Mouse (Mus musculus): ENCODE results near the gene Mpnd.

The Mpnd gene

DNA sequence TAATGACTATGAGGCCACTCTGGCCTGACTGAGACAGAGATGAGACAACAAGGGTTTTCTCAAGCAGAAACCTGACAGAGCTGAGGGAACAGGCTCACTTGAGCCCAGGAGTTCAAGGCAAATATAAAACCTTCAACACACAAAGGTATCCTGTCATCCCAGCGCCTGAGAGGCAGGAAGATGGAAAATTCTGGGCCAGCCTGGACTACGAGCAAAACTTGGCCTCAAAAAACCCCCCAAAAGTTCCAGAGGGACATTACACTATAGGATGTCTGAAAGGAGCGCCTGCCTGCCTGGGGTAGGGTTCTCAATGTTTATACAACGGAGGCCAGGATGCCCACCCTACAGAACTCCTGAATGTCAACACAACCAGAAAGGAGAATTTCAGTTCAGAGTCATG lies 29.7 kb downstream of the Mpnd start:
- CTCF ChIA-PET, result interaction anchor here in 1 of 4 experiments (1.3 kb wide), 1 partner anchor 26 kb away, joined by 6 read pairs; no protein-coding TSS in a partner anchor

DNA sequence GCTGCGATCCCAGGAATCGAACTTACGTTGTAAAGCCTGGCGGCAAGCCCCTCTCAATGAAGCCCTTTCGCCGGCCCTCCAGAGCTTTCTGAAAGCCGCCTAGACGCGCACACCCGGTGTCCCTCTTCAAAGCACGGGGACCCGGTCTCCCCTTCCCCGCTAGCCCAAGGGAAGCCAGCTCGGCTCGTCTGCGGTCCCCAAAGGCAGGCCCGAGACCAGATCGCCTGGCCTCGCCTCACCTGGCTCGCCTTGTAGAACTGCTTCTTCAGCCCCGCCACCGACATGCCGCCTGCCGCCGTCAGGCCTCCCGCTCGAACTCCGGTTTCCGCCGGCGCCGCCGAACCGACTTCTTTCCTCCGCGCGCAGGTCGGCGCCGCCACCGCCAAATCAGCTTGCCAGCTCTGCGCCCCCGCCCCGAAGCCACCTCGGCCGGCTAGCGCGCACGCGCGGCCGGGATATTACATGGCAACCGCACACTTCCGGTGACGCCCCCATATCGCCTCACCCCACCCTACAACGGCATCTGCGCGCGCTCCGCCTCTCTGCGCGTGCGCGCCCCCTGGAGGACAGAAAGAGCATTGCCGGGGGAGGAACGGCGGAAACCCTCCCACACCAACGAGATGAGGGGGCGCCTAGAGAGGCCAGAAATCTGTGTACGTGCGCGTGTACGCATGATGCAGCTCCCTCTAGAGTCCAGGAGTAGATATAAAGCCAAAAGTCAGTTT lies 30.8 kb downstream of the Mpnd start, which contains the start of gene Sh3gl1:
TSS of gene Sh3gl1 (minus strand) at position 460 of the 725 bp plus-strand sequence.
- CTCF ChIA-PET, result interaction anchor here (0.6 to 2.5 kb wide), 69 partner anchors 8 to 296 kb away, joined by 3 to 43 read pairs (median 4); partner anchors contain the start of genes Fsd1 (in 2 of the 4), Hdgfl2 (in 2 of the 4), Plin5 (in 2 of the 4) and Ubxn6 (in 2 of the 4)
- POLR2A ChIA-PET, result interaction anchor here (0.5 to 11.8 kb wide), 95 partner anchors 8 to 1814 kb away, joined by 3 to 97 read pairs (median 4); partner anchors contain the start of genes Hdgfl2 (in 3 of the 4), Khsrp (in 2 of the 4), Ticam1 (in 2 of the 4) and Ubxn6 (in 2 of the 4)

More for the DNA sequence above, 29.7 kb downstream of the Mpnd start:
- POLR2A ChIA-PET, result interaction anchor here in 2 of 4 experiments (1.2 to 11.8 kb wide), 6 partner anchors 9 to 44 kb away, joined by 3 to 97 read pairs (median 52); partner anchors contain the start of gene Hdgfl2 (in 1 of the 2)

DNA sequence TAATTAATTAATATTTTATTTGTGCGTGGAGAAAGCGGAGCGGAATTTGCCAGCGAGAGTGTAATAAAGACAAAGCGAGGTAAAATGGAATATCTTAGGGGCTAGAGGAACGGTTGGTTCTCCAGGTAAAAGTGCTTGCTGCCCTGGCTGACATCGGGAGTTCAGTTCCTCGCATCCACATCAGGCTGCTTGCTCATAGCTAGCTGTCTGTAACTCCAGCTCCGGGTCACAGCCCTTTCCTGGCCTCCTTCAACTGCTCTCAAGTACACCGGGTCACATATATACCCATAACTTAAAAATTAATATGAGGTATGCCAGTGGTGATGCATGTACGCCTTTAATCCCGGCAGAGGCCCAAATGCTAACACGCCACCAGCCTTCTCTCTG lies 31.4 kb downstream of the Mpnd start:
- ChIA-PET CTCF (interaction anchor here (0.6 to 2.5 kb wide), 64 partner anchors 8 to 296 kb away, joined by 3 to 43 read pairs (median 4); partner anchors contain the start of genes Fsd1 (in 2 of the 4), Hdgfl2 (in 2 of the 4), Plin5 (in 2 of the 4) and Ubxn6 (in 2 of the 4)), POLR2A (interaction anchor here (0.5 to 11.8 kb wide), 95 partner anchors 9 to 1814 kb away, joined by 3 to 97 read pairs (median 4); partner anchors contain the start of genes Hdgfl2 (in 3 of the 4), Khsrp (in 2 of the 4), Ticam1 (in 2 of the 4) and Ubxn6 (in 2 of the 4))

DNA sequence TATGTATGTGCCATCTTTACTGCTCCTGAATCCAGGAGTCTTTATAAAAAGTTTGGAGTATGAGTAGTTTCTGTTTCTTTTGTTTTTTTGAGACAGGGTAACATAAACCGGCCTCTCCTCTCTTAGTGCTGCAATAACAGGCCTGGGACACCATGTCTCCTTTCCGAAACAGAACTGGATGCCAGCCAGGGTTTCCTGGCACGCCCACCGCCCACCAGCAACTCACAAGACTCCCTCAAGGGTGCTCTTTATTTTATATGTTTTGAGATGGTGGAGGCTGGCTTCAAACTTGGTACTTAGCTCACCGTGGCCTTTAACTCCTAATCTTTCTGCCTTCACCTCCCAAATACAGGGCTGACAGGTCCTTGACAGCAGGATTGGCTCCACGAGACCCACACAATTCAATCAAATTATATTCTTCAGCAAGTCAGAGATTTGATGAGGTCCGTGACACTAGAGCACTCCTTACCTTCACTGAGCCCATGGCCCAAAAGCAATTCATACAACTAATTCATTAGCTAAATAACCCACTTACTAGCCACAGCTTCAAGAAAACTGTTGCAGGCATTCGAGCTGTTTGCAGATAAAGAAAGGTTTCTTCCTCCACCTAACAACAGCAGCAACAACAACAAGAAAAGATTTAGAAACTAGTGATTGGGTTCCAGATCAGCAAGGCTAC lies 33.2 kb downstream of the Mpnd start:
- ChIA-PET POLR2A (interaction anchor here in 3 of 4 experiments (0.6 to 12.6 kb wide), 17 partner anchors 10 to 545 kb away, joined by 3 to 335 read pairs (median 17); partner anchors contain the start of genes Hdgfl2 (in 2 of the 3), Ubxn6 (in 2 of the 3) and Yju2 (in 2 of the 3)), CTCF (interaction anchor here in 1 of 4 experiments (0.7 kb wide), 1 partner anchor 79 kb away, joined by 3 read pairs; no protein-coding TSS in a partner anchor)

DNA sequence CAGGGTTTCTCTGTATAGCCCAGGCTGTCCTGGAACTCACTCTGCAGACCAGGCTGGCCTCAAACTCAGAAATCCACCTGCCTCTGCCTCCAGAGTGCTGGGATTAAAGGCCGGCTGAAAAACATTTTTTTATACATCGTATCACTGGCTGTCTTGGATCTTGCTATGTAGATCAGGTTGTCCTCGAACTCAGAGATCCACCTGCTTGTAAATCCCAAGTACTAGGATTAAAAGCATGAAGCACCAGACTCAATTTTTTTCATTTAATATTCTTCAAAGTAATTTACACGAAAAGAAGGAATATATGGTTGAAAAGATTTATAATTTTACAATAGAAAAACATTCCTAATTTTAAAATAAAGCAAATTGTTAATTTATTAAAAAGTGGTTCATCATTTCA lies 33.8 kb downstream of the Mpnd start:
- POLR2A ChIA-PET, result interaction anchor here (0.6 to 12.6 kb wide), 78 partner anchors 8 to 992 kb away, joined by 3 to 335 read pairs (median 4); partner anchors contain the start of genes Ubxn6 (in 3 of the 4), Yju2 (in 3 of the 4), Hdgfl2 (in 2 of the 4) and Dpp9 (in 1 of the 4)
- CTCF ChIA-PET, result interaction anchor here in 2 of 4 experiments (0.7 to 1.5 kb wide), 9 partner anchors 21 to 225 kb away, joined by 3 to 8 read pairs (median 4); partner anchors contain the start of genes Hdgfl2 (in 1 of the 2) and Yju2 (in 1 of the 2)

DNA sequence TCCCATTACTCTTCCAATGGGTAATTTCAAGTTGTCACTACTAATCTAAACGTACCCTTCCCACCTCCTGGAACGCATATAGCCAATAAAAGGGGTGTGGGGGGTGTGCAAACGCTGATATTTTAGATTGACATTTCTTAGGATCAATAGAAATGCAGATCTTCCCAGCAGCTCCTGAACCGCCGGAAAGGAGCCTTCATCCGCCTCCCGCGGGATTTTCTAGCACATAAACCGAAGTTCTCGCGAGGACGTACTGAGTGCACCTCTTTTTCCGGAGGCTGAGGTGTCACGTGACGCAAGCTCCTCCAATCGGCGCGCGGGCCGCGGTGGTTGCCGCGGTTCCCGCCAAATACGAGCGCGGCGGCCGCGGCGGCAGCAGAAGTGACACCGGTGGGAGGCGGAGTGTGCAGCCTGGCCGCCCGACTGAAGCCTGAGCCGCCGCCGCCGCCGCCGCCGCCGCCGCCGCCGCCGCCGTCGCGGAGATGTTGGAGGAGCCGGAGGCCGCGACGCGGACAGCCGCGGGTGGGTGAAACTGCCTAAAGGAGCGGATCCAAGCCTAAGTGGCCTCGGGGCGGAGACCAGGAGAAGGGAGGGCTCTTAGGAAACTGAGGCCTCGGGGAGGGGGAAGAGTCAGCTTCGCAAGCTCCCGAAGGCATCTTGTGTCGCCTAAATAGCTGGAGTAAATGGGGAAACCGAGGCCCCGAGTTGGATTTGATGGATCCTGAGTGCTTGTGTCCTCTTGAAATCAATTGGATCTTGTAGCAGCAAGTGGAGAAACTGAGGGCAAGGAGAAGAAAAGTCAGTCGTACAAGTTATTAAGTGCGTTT lies 34.7 kb downstream of the Mpnd start, which contains the start of gene Chaf1a:
TSS of gene Chaf1a (plus strand) at position 410 of the 827 bp plus-strand sequence.
- CTCF ChIA-PET, result interaction anchor here (0.6 to 1.9 kb wide), 16 partner anchors 9 to 301 kb away, joined by 3 to 8 read pairs (median 4); partner anchors contain the start of genes Hdgfl2 (in 1 of the 4), Ubxn6 (in 1 of the 4) and Yju2 (in 1 of the 4)

DNA sequence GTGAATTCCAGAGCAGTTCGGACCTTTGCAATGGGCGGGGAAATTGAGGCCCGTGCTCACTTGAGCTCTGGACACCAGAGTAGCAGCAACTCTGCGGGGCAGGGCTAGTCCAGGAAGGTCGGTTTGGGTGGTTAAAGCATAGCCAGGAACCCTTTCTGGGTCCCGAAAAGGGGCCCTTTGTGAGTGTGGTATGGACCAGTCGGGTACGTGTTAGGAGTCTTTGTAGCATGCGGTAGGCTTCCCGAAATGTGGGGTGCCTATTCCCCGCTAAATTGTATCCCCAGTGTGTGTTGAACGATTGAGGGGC lies 35.3 kb downstream of the Mpnd start:
- POLR2A ChIA-PET, result interaction anchor here (0.6 to 12.6 kb wide), 61 partner anchors 8 to 1026 kb away, joined by 3 to 335 read pairs (median 6); partner anchors contain the start of genes Hdgfl2 (in 3 of the 4), Ubxn6 (in 3 of the 4), Yju2 (in 3 of the 4) and Dpp9 (in 1 of the 4)
- CTCF ChIA-PET, result interaction anchor here in 1 of 4 experiments (1.3 to 1.9 kb wide), 4 partner anchors 10 to 38 kb away, joined by 3 to 8 read pairs (median 4); partner anchors contain the start of genes Hdgfl2 and Ubxn6

More for the DNA sequence above, 34.7 kb downstream of the Mpnd start, which contains the start of gene Chaf1a:
- POLR2A ChIA-PET, result interaction anchor here (0.6 to 12.6 kb wide), 116 partner anchors 8 to 1026 kb away, joined by 3 to 335 read pairs (median 4); partner anchors contain the start of genes Hdgfl2 (in 3 of the 4), Ubxn6 (in 3 of the 4), Yju2 (in 3 of the 4) and Dpp9 (in 2 of the 4)

DNA sequence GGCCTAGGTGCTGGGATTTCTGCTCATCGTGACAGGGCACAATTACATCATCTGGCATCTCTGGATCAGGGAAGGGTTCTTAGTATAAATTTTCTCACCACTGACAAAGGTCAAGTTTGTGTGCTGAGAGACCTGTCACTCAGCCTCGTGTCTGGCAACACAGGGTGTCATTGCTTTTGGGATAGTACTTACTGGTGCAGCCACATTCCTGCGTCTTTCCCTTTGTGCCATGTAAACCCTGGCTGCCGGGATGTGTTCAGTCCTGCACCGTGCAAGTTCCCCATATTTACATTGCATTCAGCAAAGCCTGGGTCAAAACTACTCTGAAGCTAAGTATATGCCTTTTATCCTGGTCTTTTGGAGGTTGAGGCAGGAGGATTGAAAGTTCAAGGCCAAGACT lies 45.9 kb downstream of the Mpnd start:
- ChIA-PET CTCF (no interaction called here), POLR2A (interaction anchor here in 2 of 4 experiments (1.0 to 7.4 kb wide), 6 partner anchors 9 to 27 kb away, joined by 3 to 132 read pairs (median 4); partner anchors contain the start of genes Chaf1a (in 2 of the 2) and Ubxn6 (in 1 of the 2))

DNA sequence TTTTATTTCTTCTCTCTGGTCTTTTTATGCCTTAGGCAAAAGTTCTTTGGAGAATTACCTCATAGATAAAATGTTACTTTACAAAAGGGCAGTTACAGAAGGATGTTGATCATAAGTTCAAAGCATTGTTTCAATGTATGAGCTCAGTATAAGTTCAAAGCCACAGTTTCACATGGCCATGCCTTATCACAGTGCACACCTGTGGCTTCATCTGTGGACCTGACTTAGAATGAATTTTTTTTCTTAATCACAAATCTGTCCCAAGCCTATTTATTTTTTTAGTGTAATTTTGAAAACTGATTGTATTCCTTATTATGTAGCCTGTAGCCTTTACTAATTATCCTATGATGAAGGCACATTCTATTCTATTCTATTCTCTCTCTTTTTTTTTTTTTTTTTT lies 49.4 kb downstream of the Mpnd start:
- POLR2A ChIA-PET, result interaction anchor here in 3 of 4 experiments (0.6 to 7.4 kb wide), 8 partner anchors 9 to 699 kb away, joined by 3 to 132 read pairs (median 8); partner anchors contain the start of genes Chaf1a (in 2 of the 3), Hdgfl2 (in 1 of the 3) and Ubxn6 (in 1 of the 3)
- CTCF ChIA-PET, result no interaction called here

DNA sequence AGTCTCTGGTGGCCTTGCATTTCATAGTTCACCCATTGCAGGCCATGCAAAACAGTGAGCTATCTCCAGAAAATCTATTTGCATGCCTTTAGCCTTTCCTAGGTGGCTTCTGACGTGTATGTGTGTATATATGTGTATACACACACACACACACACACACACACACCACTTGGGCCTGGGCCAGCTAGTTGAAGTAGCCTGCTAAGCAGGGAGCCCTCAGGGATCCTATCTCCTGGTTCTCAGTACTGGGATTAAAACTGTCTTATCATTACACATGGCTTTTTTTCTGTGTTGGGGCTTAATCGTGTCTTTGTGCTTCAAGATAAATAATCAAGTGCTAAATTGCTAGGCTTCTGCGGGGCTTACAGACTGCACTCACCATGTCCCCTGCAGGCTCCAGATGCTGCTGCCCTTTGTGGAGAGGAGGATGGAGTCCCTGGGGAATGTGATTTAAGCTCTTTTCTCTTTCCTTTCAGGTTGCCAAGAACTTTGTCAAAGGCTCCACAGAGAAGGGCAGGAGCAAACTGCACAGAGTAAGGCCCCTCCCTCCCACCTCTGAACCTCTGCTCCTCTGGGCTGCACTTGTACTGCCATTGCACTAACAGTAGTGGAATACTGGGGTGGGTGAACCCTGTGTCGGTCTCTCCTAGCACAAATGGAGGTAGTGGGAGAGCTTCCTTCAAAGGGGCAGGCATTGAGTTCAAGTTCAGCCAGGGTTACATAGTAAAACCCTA lies 50.6 kb downstream of the Mpnd start:
- CTCF ChIA-PET, result interaction anchor here in 2 of 4 experiments (0.9 to 2.3 kb wide), 3 partner anchors 10 to 19 kb away, joined by 3 to 10 read pairs (median 5); partner anchors contain the start of genes Sh3gl1 (in 1 of the 2) and Ubxn6 (in 1 of the 2)
- POLR2A ChIA-PET, result interaction anchor here in 2 of 4 experiments (0.6 to 7.4 kb wide), 11 partner anchors 8 to 34 kb away, joined by 3 to 132 read pairs (median 5); partner anchors contain the start of genes Ubxn6 (in 2 of the 2), Chaf1a (in 1 of the 2) and Hdgfl2 (in 1 of the 2)

DNA sequence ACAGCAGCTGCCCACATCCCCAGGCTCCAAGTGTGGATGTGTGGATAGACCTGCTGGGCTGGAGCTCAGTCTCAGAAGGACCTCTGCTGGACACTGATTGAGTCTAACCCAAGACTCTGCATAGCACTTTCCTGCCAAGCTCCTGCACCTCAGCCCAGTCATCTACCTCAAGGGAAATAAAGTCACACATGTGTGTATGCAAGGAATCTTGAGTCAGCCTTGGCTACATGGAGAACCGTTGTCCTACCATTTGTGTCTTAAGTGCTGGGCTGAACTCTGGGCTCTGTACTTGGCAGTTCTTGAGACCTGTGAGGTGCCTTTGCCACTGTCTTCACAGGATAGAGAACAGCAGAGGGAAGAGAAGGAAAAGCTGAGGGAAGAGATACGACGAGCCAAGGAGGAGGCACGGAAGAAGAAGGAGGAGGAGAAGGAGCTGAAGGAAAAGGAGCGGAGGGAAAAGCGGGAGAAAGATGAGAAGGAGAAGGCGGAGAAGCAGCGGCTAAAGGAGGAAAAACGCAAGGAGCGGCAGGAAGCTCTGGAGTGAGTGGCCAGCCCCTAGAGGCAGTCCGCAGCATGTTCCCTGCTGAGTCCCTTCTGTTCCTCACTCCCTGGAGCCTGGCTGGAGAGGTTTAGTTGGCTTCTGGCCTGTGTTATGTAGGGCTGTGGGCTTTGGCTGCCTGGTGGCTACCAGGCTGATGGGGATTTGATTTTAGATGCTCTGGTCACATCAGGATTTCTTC lies 52.0 kb downstream of the Mpnd start:
- ChIA-PET POLR2A (interaction anchor here (0.6 to 7.4 kb wide), 16 partner anchors 9 to 388 kb away, joined by 3 to 132 read pairs (median 4); partner anchors contain the start of genes Chaf1a (in 3 of the 4), Hdgfl2 (in 2 of the 4) and Ubxn6 (in 2 of the 4)), CTCF (interaction anchor here in 3 of 4 experiments (0.8 to 2.3 kb wide), 4 partner anchors 8 to 21 kb away, joined by 3 to 10 read pairs (median 4); partner anchors contain the start of gene Sh3gl1 (in 2 of the 3))

DNA sequence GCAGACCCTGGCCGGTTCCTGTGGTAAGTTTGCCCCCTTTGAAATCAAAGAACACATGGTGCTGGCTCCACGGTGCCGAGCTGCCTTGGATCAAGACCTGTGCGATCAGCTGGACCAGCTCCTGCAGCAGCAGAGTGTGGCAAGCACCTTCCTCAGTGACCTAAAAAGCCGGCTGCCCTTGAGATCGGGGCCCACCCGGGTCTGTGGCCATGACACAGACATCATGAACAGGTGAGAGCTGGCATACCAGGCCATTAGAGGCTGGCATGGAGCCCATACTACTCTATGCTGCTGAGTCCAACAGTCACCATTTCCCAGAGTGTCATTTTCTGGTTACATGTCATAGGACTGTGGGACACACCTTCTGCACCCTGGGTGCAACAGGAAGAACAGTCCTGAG lies 56.6 kb downstream of the Mpnd start:
- ChIA-PET POLR2A (interaction anchor here in 3 of 4 experiments (1.1 to 20.7 kb wide), 15 partner anchors 7 to 44 kb away, joined by 3 to 335 read pairs (median 9); partner anchors contain the start of genes Chaf1a (in 2 of the 3), Hdgfl2 (in 1 of the 3), Sh3gl1 (in 1 of the 3) and Ubxn6 (in 1 of the 3)), CTCF (interaction anchor here in 3 of 4 experiments (0.6 to 2.3 kb wide), 4 partner anchors 22 to 139 kb away, joined by 3 to 9 read pairs (median 6); partner anchors contain the start of genes Chaf1a (in 1 of the 3), Mpnd (in 1 of the 3), Sh3gl1 (in 1 of the 3) and Stap2 (in 1 of the 3))

DNA sequence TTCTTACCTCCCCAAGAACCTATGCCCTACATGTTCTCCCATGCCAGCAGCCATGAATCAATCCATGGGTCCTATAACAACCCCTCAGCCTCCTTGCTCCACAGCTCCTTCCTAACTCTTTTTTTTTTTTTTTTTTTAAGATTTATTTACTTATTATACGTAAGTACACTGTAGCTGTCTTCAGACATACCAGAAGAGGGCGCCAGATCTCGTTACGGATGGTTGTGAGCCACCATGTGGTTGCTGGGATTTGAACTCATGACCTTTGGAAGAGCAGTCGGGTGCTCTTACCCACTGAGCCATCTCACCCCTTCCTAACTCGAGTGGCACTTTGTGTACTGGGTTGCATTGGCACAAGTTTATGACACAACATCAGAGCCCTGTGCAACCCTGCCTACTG lies 60.2 kb downstream of the Mpnd start:
- CTCF ChIA-PET, result interaction anchor here (0.6 to 2.4 kb wide), 31 partner anchors 9 to 363 kb away, joined by 3 to 19 read pairs (median 4); partner anchors contain the start of genes Sh3gl1 (in 3 of the 4), Hdgfl2 (in 2 of the 4), Plin5 (in 1 of the 4) and Ubxn6 (in 1 of the 4)
- POLR2A ChIA-PET, result interaction anchor here (0.6 to 20.7 kb wide), 17 partner anchors 9 to 108 kb away, joined by 3 to 335 read pairs (median 6); partner anchors contain the start of genes Ubxn6 (in 3 of the 4), Chaf1a (in 2 of the 4), Hdgfl2 (in 2 of the 4) and Sh3gl1 (in 1 of the 4)
